18 mouse cellular contexts compared by ENCODE assay signal in the genomic region with DNA sequence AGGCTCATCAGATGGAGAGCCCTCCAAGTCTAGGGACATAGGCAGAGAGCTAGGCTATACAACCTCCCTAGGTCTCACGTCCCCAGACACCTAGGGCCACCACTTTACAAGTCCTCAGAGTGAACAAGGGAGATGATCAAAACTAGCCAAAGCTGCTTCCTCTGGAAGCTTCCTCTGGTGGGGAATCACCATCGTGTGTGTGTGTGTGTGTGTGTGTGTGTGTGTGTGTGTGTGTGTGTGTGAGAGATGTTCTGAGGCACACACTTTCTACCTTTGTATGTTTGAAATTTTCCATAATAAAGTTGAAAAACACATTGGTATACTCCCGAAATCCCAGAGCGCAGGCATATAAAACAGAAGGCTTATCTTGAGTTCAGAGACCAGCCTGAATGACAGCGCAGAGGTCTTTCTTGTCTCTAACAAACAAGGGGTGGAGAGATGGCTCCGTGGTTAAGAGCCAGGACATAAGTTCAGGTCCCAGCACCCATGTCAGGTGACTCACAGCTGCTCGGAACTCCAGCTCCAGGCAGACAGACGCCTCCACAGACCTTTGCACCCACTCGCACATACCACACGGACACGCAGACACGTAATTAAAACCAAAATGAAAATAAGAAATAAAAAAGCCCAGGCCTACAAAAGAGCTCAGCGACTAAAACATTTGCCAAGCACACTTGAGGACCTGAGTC. TPM values are rescaled to one million over a fixed set of nuclear protein-coding genes. Genes with fewer than 3 reads are reported as not detected.
A peak's percentile ranks its signal among the peaks of the same experiment; 100 is the strongest.
DNase-seq lines count a peak whose midpoint lies in the region; ATAC-seq lines count a peak whose summit lies in the region.
"Had no signal": no experiment of that assay in that cellular context is flagged by ENCODE, and none has a peak within 500 bp of the region (broad histone marks: within the 10 kb centered on the region; RNA-seq: fewer than 3 reads in every experiment).

No protein-coding gene starts in this region.

- no peaks in the 10 kb centered on the region for H3K27me3 ChIP-seq in heart, embryonic 14.5 days (ENCODE audit: control insufficient read depth, insufficient read depth, low read length)
- H3K27me3 ChIP-seq in megakaryocyte, embryonic 14.5 days (replicated peaks) = no peaks in the 10 kb centered on the region
- H3K27me3 ChIP-seq in intestine, embryonic 16.5 days (replicated peaks; ENCODE audit: control insufficient read depth, insufficient read depth, low read length) = no peaks in the 10 kb centered on the region
- H3K27me3 ChIP-seq: forebrain, embryonic 12.5 days; midbrain, embryonic 15.5 days had no signal

- no peak for ATAC-seq in heart, embryonic 14.5 days (ENCODE audit: insufficient number of reproducible peaks, insufficient read depth, low FRiP score, low read depth)
- no peak for ATAC-seq in megakaryocyte, adult 5-6 weeks (ENCODE audit: poor library complexity, severe bottlenecking)
- ATAC-seq in intestine, embryonic 16.5 days = peak; percentile 72
- ATAC-seq: midbrain, embryonic 15.5 days had no signal

- H3K36me3 ChIP-seq in heart, embryonic 14.5 days (ENCODE audit: control insufficient read depth, insufficient read depth, low read length) = no peaks in the 10 kb centered on the region
- peaks cover 75% of the 10 kb centered on the region for H3K36me3 ChIP-seq in megakaryocyte, embryonic 14.5 days (replicated peaks; ENCODE audit: low read length)
- H3K36me3 ChIP-seq in intestine, embryonic 16.5 days (ENCODE audit: control insufficient read depth, insufficient read depth, low read length) = no peaks in the 10 kb centered on the region
- H3K36me3 ChIP-seq: forebrain, embryonic 12.5 days; hindbrain, embryonic 10.5 days; midbrain, embryonic 15.5 days had no signal

- H3K9ac ChIP-seq in heart, embryonic 14.5 days (ENCODE audit: low read length) = peak overlapping the region; percentile 3; the same call in 1 of the 2 replicates
- H3K9ac ChIP-seq in intestine, embryonic 16.5 days (ENCODE audit: low read depth, low read length) = no peak overlapping the region
- H3K9ac ChIP-seq: forebrain, embryonic 12.5 days; midbrain, embryonic 15.5 days had no signal

- H3K9me3 ChIP-seq in heart, embryonic 14.5 days (ENCODE audit: control insufficient read depth, low read length) = no peaks in the 10 kb centered on the region
- peaks cover 4% of the 10 kb centered on the region; the same call in 1 of the 2 replicates for H3K9me3 ChIP-seq in megakaryocyte, embryonic 14.5 days
- H3K9me3 ChIP-seq in intestine, embryonic 16.5 days (ENCODE audit: control insufficient read depth, low read length) = no peaks in the 10 kb centered on the region
- H3K9me3 ChIP-seq: forebrain, embryonic 12.5 days; hindbrain, embryonic 10.5 days; midbrain, embryonic 15.5 days had no signal

- 75% methylated on average over 13 of the region's 13 CpGs for WGBS in heart, embryonic 14.5 days
- 64% methylated on average over 13 of the region's 13 CpGs for WGBS in intestine, embryonic 16.5 days

- no peak overlapping the region for H3K4me2 ChIP-seq in heart, embryonic 14.5 days (ENCODE audit: low read length)
- no peak overlapping the region for H3K4me2 ChIP-seq in intestine, embryonic 16.5 days (ENCODE audit: low read depth, low read length)
- H3K4me2 ChIP-seq: forebrain, embryonic 12.5 days; midbrain, embryonic 15.5 days had no signal

- intact Hi-C loops in heart, postnatal 14 days (cut with DNase I) = no loop called here

- no peak overlapping the region for H3K4me3 ChIP-seq in heart, embryonic 14.5 days (ENCODE audit: control insufficient read depth in 1 of 2, insufficient read depth in 1 of 2, low read depth in 1 of 2, low read length in 2 of 2)
- H3K4me3 ChIP-seq in megakaryocyte, embryonic 14.5 days (replicated peaks) = peak overlapping the region; percentile 79
- no peak overlapping the region for H3K4me3 ChIP-seq in intestine, embryonic 16.5 days (ENCODE audit: low read length)
- H3K4me3 ChIP-seq: forebrain, embryonic 12.5 days; gastrocnemius, adult 2 months; hindbrain, embryonic 10.5 days; midbrain, embryonic 15.5 days; myocyte had no signal

- H3K4me1 ChIP-seq in heart, embryonic 14.5 days (ENCODE audit: control insufficient read depth in 2 of 2, insufficient read depth in 2 of 2, low read length in 2 of 2) = peaks cover 33 to 69% of the 10 kb centered on the region in 2 experiments
- peaks cover 97% of the 10 kb centered on the region for H3K4me1 ChIP-seq in megakaryocyte, embryonic 14.5 days
- H3K4me1 ChIP-seq in intestine, embryonic 16.5 days (ENCODE audit: control insufficient read depth, insufficient read depth, low read length) = peaks cover 56% of the 10 kb centered on the region

- no peak for DNase-seq in heart, postnatal 14 days
- DNase-seq in thymus, postnatal 14 days = no peak
- no peak for DNase-seq in embryo, embryonic 11 days
- DNase-seq: adrenal gland, postnatal 36 days; cerebellum, adult 18-20 months; cerebellum, postnatal 36 days; gastrocnemius, adult 2 months; kidney, postnatal 14 days; lung, adult 18-20 months; lung, postnatal 14 days had no signal

- H3K27ac ChIP-seq in heart, embryonic 14.5 days (replicated peaks in 1 of 2; ENCODE audit: control insufficient read depth in 1 of 2, insufficient read depth in 1 of 2, low read depth in 2 of 2, low read length in 2 of 2) = no peak overlapping the region; a peak in 2 of 4 replicates
- H3K27ac ChIP-seq in intestine, embryonic 16.5 days (ENCODE audit: low read length) = peak overlapping the region; percentile 70
- H3K27ac ChIP-seq: midbrain, embryonic 15.5 days had no signal

RNA-seq across cellular contexts. Expression of gene Ksr1, which starts 11.6 kb away (rescaled TPM):
- 4.3 and 5.8 TPM in 2 replicates for polyA plus RNA-seq in heart, embryonic 14.5 days (2014; fragmentation: Nextera tagmentation; extraction: Ambion mirVana)
- 10 to 100 TPM; 10.2 to 10.7 TPM for total RNA-seq in heart, postnatal 14 days (2021)
- polyA plus RNA-seq in megakaryocyte, embryonic 14.5 days (2012; ENCODE audit: insufficient read depth, low replicate concordance) = 46.5 and 208 TPM in 2 replicates
- 6.4 and 6.8 TPM in 2 replicates for total RNA-seq in megakaryocyte, adult 5-6 weeks (2015)
- total RNA-seq in megakaryocyte, adult 5-6 weeks (2017) = 5.2 and 10.8 TPM in 2 replicates
- polyA plus RNA-seq in intestine, embryonic 16.5 days (2015; fragmentation: Nextera tagmentation; extraction: Ambion mirVana) = 4.1 and 4.6 TPM in 2 replicates
